Mouse (Mus musculus) macrophage (primary cell): ENCODE results near the gene Fars2. TPM values are rescaled to one million over a fixed set of nuclear protein-coding genes. Genes with fewer than 3 reads are reported as not detected.

Experiments
- H3K27ac ChIP-seq: fragments of 350-480 bp; formaldehyde crosslinking; 2 replicates; pipeline ENCODE4 v1.9.0; 2021
- H3K36me3 ChIP-seq: fragments of 350-480 bp; formaldehyde crosslinking; 2 replicates; pipeline ENCODE4 v1.9.0; 2021; ENCODE audit errors: inconsistent target
- H3K4me3 ChIP-seq: fragments of 350-480 bp; formaldehyde crosslinking; 2 replicates; pipeline ENCODE4 v1.9.0; 2021; ENCODE audit errors: inconsistent target
- H3K79me2 ChIP-seq: fragments of 350-480 bp; formaldehyde crosslinking; 2 replicates; pipeline ENCODE4 v1.9.0; 2021; ENCODE audit errors: inconsistent target
- WGBS: methylation state at CpG from one replicate; pipeline ENCODE4 v1.1.7; 2026; ENCODE audit warnings: inconsistent platforms; ENCODE audit not compliant: missing documents; 5-methylcytosine and 5-hydroxymethylcytosine counted together
- polyA plus RNA-seq: library from polyadenylated mRNA; stranded (reverse); fragments of 250-400 nt; gene quantifications from 3 replicates; pipeline ENCODE4 v1.2.4, GENCODE M21; 2018; ENCODE audit warnings: inconsistent platforms

The Fars2 gene
- polyA plus RNA-seq, 1 experiment from 2014 or later = 31.1 TPM

GRCm38 (mm10) chr13:36562447-36563441 lies 445.5 kb downstream of the Fars2 start:
- 93% methylated on average over 15 of the region's 16 CpGs for WGBS
- no peak overlapping the region for H3K4me3 ChIP-seq
- H3K36me3 ChIP-seq = no peaks in the 10 kb centered on the region
- no peak overlapping the region for H3K27ac ChIP-seq
- H3K79me2 ChIP-seq = no peaks in the 10 kb centered on the region

DNA sequence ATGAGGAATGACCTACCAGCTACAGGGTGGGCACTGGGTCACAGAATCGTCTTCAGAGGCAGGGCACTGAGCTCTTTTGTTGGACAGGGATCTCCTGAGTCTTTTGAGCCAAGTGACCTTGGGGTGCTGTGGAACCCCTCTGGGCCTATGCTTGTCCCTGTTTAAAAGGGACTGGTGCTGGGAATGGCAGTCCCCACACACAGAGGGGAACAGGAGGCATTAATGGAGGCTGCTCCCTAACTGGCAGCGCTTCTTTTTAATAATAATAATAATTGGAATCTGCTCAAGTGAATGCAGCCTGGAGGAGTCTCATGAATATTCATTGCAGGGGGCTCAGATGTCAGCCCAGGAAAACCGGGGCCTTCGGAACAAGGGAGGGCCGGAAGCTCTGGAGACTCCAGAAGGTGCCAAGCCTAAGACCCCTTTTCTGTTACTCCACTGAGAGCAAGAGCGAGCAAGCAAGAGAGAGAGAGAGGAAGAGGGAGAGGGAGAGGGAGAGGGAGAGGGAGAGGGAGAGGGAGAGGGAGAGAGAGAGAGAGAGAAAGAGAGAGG lies 447.6 kb downstream of the Fars2 start:
- WGBS = 72% methylated on average over 5 of the region's 6 CpGs
- H3K79me2 ChIP-seq = no peaks in the 10 kb centered on the region
- H3K36me3 ChIP-seq = no peaks in the 10 kb centered on the region
- no peak overlapping the region for H3K27ac ChIP-seq
- H3K4me3 ChIP-seq = no peak overlapping the region

DNA sequence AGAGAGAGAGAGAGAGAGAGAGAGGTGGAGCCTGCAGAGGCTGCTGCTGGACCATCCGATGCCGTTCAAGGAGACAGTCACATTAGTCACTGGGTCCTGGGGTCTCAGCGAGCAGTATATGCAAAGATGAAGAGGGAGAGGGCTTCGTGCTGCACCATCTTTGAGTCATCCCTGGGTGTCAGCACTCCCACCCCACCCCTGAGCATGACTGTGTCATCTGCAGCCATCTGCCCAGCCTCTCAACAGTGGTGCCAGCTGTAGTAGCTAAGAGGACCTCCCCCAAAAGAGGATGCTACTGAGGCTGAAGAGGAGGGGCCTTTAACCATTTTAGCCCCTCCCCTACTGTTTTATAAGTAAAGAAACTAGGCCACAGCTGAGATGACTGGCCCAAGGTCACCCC lies 459.6 kb downstream of the Fars2 start:
- H3K36me3 ChIP-seq = no peaks in the 10 kb centered on the region

DNA sequence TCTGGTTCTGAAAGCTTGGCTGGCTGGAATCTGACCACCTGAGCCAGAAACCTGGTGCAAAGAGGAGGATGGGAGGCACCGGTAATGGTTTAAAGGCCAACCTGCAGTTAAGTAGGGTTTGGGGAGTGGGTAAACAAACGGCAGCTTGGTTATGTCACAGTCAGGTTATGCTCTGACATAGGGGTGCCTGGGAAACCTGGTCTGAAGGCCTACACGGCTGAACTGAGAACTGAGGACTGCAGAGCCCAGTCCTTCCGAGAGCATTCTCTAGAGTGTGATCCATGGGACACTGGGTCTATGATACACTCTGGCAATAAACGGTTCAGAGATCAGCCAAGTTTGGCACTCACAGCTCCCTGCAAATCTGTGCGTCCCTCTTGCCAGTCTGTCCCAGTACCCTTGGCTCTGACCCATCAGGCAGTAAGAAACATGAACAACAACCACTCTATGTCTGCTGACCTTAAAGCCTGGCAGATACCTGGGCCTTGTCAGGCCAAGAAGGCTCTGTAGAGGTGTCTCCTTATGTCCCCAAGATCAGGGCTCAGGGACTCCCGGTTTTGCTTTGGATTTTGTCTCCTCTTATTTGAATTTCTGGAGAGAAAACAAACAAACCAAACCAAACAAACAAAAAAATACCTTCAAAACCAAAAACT lies 460.8 kb downstream of the Fars2 start:
- no peak overlapping the region for H3K27ac ChIP-seq
- H3K4me3 ChIP-seq = no peak overlapping the region
- 69% methylated on average over 7 of the region's 7 CpGs for WGBS
- H3K36me3 ChIP-seq = no peaks in the 10 kb centered on the region
- no peaks in the 10 kb centered on the region for H3K79me2 ChIP-seq

More for the DNA sequence above, 459.6 kb downstream of the Fars2 start:
- Histone ChIP-seq H3K27ac (no peak overlapping the region), H3K79me2 (no peaks in the 10 kb centered on the region), H3K4me3 (no peak overlapping the region)
- WGBS = 84% methylated on average over 4 of the region's 4 CpGs

DNA sequence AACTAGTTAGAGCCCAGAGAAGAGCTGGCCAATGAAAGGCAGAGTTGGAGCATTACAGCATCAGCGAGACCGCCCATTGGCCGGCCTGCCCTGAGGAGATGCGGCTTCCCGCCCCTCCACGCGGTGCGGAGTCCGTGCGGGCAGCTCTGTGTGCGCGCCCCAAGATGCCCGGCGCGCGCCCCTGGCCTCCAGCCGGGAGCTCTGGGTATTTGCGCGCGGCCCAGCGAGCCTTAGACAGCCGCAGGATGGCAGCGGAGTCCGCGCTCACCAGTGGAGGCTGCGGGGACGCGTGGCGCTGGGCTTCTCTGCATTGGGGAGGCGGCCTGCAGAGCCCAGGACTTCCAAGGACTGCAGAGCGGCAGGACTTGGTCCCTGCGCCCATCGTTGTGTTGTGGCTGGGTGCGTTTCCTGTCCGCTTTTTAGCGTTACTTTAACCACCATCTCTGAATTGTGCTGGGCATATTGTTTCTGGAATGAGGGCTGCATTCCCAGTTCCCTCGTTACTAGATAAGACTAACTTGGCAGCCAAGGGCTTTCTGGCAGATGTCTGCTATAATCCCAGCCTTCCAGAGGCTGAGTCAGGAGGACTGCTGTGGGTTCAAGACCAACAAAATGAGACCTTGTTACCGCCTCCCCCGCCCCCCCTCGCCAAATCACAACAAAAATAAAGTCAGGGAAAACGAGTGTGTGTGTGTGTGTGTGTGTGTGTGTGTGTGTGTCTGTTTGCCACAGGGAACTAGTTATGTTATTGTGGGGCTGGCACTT lies 461.5 kb downstream of the Fars2 start:
- Histone ChIP-seq H3K27ac (no peak overlapping the region), H3K4me3 (no peak overlapping the region), H3K79me2 (no peaks in the 10 kb centered on the region), H3K36me3 (no peaks in the 10 kb centered on the region)
- 7% methylated on average over 41 of the region's 41 CpGs for WGBS

DNA sequence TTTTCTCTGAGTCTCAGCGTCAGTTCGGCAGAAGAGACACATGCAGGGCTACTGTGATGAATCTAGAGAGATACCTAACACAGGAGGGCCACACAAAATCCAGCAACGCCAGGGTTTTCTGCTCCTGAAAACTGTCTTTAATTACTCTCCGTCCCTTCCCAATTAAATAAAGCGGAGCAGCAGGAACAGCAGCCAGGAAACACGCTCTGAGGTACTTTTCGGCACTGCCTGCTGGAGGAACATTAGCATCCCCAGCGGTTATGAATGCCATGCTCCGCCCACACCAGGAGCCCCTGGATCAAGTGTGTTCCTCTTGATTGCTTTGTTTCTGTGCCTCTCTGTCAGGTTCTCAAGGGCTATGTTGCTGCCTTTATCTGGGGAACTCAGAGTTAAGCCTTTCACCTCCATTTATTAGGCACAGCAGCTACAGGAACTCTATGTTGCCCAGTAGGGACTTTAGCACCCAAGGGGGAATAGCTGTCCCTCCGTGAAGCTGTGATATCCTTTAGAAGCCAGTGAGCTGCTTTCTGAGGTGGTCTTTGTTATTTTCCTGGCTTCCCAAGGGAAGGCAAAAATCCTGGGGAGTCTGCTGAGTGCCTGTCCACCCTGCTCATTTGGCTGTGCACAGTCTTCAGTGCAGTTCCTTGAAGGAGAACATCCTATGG lies 465.3 kb downstream of the Fars2 start:
- no peak overlapping the region for H3K27ac ChIP-seq
- 17% methylated on average over 10 of the region's 10 CpGs for WGBS
- no peak overlapping the region for H3K4me3 ChIP-seq
- no peaks in the 10 kb centered on the region for H3K79me2 ChIP-seq
- H3K36me3 ChIP-seq = no peaks in the 10 kb centered on the region

DNA sequence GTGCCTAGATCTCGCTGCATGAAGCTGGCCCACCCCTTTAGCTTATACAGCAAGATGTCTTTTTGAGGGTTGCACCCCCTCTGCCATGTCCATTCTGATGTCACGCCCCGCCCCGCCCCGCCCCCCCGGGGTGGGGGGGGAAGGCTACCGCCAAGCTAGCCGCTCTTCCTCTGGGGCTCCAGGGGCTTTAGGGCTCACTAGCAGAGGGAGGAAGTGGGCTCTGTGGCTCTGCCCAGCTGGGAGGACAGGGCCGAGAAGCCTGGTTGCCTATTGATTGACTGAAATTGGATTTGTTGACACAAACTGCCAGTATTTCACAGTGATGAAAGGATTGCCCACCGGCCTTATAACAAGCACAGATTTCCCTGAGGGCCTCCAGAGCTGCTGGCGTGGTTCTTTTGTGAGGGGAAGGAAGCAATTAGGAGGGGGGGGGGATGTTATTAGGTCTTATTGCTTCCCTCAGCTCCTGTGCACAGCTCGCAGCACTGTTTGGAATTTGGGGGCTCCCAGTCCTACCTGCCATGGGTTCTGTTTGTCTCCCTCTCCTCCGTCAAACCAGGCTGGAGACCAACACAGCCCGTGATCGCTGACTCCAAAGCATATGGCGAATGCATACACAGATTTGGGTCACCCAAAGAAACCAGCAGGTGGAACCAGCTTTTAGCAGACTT lies 466.4 kb downstream of the Fars2 start:
- Histone ChIP-seq H3K79me2 (no peaks in the 10 kb centered on the region), H3K36me3 (no peaks in the 10 kb centered on the region), H3K4me3 (no peak overlapping the region), H3K27ac (no peak overlapping the region)
- 30% methylated on average over 12 of the region's 16 CpGs for WGBS

- no peak overlapping the region for H3K4me3 ChIP-seq
- H3K36me3 ChIP-seq = no peaks in the 10 kb centered on the region
- no peaks in the 10 kb centered on the region for H3K79me2 ChIP-seq
- no peak overlapping the region for H3K27ac ChIP-seq
- WGBS = 70% methylated on average over 7 of the region's 7 CpGs
These were observed 467.0 kb downstream of the Fars2 start for GRCm38 (mm10) chr13:36584197-36584596.

DNA sequence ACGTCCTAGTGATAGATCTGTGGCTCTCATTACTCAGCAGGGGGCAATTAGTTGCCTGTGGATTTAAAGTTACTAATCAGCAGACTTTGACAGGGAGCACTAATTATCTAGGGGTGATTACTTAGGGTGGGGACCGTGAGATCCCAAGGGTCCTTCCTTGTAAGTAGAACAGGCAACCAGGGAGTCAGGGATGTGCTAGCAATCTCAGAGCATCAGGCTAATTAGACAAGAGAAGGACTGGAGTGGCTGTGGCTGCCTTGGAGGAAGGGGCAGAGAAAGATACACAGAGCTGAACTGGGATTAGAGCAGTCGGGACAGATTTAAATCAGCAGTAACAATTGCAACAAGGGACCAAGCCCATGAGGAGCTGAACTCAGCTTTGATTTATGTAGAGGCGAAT lies 471.9 kb downstream of the Fars2 start:
- no peaks in the 10 kb centered on the region for H3K79me2 ChIP-seq
- H3K36me3 ChIP-seq = no peaks in the 10 kb centered on the region
- 85% methylated on average over 4 of the region's 4 CpGs for WGBS
- H3K4me3 ChIP-seq = no peak overlapping the region
- H3K27ac ChIP-seq = no peak overlapping the region

DNA sequence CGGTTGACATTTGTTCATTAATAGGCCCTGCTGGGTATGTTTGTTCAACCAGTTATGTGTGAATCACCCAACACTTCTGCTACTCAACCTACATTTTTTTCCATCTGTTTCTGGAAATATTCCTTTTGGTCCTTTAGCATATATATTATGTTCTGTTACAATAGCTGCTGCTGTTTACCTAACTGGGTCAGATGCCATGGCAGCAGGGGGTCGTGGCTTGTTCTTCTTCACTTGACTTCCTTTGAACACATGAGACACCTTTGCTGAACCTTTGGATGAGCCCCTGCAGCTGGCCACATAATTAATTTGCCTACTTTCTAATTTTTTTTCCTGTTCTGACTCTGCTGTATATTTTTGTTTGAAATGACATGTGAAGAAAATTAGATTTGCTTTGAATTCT lies 475.1 kb downstream of the Fars2 start:
- Histone ChIP-seq H3K36me3 (no peaks in the 10 kb centered on the region), H3K27ac (no peak overlapping the region), H3K79me2 (no peaks in the 10 kb centered on the region), H3K4me3 (no peak overlapping the region)
- WGBS = 97% methylated on average over 2 of the region's 2 CpGs

- H3K27ac ChIP-seq = no peak overlapping the region
- no peaks in the 10 kb centered on the region for H3K79me2 ChIP-seq
- no peaks in the 10 kb centered on the region for H3K36me3 ChIP-seq
- H3K4me3 ChIP-seq = no peak overlapping the region
- 97% methylated on average over 5 of the region's 5 CpGs for WGBS
These were observed 489.5 kb downstream of the Fars2 start for GRCm38 (mm10) chr13:36606717-36607116.

DNA sequence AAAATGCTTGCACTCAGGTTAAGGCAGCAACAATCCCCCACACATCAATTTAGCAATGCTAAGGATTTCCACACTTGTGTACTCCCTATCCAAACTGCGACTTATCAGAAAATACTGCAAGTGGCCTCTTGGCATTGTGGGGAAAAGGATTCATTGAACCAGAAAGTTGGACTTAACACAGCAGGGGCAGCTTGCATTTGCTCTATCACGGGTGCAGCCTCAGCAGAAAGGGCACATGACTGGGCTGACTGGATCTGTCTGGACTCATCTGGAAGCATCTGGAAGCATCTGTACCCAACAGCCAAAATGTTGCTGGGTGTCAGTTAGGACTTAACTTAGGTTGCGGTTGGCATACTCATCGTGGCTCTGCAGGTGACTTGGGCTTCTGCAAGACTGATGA lies 490.7 kb downstream of the Fars2 start:
- no peaks in the 10 kb centered on the region for H3K79me2 ChIP-seq
- WGBS = 96% methylated on average over 4 of the region's 4 CpGs
- no peak overlapping the region for H3K4me3 ChIP-seq
- H3K27ac ChIP-seq = no peak overlapping the region
- no peaks in the 10 kb centered on the region for H3K36me3 ChIP-seq

GRCm38 (mm10) chr13:36610426-36610825 lies 493.2 kb downstream of the Fars2 start:
- no peaks in the 10 kb centered on the region for H3K36me3 ChIP-seq
- H3K27ac ChIP-seq = no peak overlapping the region
- no peak overlapping the region for H3K4me3 ChIP-seq
- WGBS = 91% methylated on average over 5 of the region's 5 CpGs
- no peaks in the 10 kb centered on the region for H3K79me2 ChIP-seq
